Mouse (Mus musculus): ENCODE data around the gene Xpr1.

DNA sequence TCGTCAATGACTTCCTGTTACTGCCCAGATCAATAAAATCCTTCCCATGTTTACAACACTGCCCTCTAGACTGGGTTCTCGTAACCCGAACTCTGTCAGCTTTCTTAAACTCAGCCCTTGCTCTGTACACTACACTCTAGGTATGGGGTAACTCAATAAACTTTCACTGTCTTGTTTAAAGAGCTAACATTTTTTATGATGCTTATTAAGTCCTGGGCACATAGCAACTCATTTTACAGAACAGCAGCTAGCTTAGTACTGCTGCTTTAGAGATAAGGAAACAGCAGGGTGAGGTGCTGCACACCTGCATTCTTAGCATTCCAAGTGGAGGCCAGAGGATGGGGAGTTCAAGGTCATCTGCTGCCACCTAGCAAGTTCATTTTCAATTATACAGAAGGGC lies 21.3 kb upstream of the Xpr1 start:
- TF ChIP-seq CTCF (IDR thresholded peaks at IDR 0.05; ENCODE audit: low read depth, low read length) (no peak), POLR2A (IDR thresholded peaks at IDR 0.05; ENCODE audit: insufficient read depth, low read length) (no peak)

All from ES-Bruce4 (cell line).